Mouse (Mus musculus) heart, postnatal 25 days (tissue): ENCODE measurements around the gene Jakmip3. TPM values are rescaled to one million over a fixed set of nuclear protein-coding genes. Genes with fewer than 3 reads are reported as not detected.

Experiments used
- DNase-seq: peaks from one replicate; pipeline ENCODE4 v3.0.0; 2022; ENCODE audit warnings: low spot score
- intact Hi-C: fragments of 180-260 bp; cut with DNase I; formaldehyde crosslinking; loops from one replicate; pipeline ENCODE4 v1.15.1; 2025
- total RNA-seq, 2 experiments: library from RNA; stranded (reverse); gene quantifications; 2 replicates each; pipeline ENCODE4 v1.2.3; 2021

Gene Jakmip3
- total RNA-seq, 2 experiments from 2014 or later = 0.20 to 0.29 TPM

GRCm38 (mm10) chr7:139089892-139090874 is 149.7 kb downstream of the Jakmip3 start:
- intact Hi-C loops = no loop called here
- no peak for DNase-seq

- intact Hi-C loops = no loop called here
- DNase-seq = no peak
Observed at GRCm38 (mm10) chr7:139091681-139092080, 151.2 kb downstream of the Jakmip3 start.

GRCm38 (mm10) chr7:139092676-139093075 is 152.1 kb downstream of the Jakmip3 start:
- intact Hi-C loops = no loop called here
- no peak for DNase-seq

- intact Hi-C loops = no loop called here
- no peak for DNase-seq
Observed at GRCm38 (mm10) chr7:139093124-139093523, 152.6 kb downstream of the Jakmip3 start.

- intact Hi-C loops = no loop called here
Observed at GRCm38 (mm10) chr7:139093781-139094180, 153.3 kb downstream of the Jakmip3 start.

GRCm38 (mm10) chr7:139094761-139095160 is 154.2 kb downstream of the Jakmip3 start:
- intact Hi-C loops = no loop called here
- DNase-seq = no peak

More at GRCm38 (mm10) chr7:139093781-139094180, 153.3 kb downstream of the Jakmip3 start:
- no peak for DNase-seq

- intact Hi-C loops = no loop called here
- no peak for DNase-seq
Observed at GRCm38 (mm10) chr7:139095282-139095681, 154.8 kb downstream of the Jakmip3 start.

GRCm38 (mm10) chr7:139096399-139096798 is 155.9 kb downstream of the Jakmip3 start:
- DNase-seq = no peak
- intact Hi-C loops = no loop called here

GRCm38 (mm10) chr7:139100531-139101095 is 160.1 kb downstream of the Jakmip3 start:
- intact Hi-C loops = no loop called here

GRCm38 (mm10) chr7:139101286-139101804 is 160.8 kb downstream of the Jakmip3 start:
- intact Hi-C loops = no loop called here
- DNase-seq = no peak

More at GRCm38 (mm10) chr7:139100531-139101095, 160.1 kb downstream of the Jakmip3 start:
- DNase-seq = no peak

- no peak for DNase-seq
- intact Hi-C loops = no loop called here
Observed at GRCm38 (mm10) chr7:139101826-139102225, 161.3 kb downstream of the Jakmip3 start.

- intact Hi-C loops = no loop called here
- DNase-seq = no peak
Observed at GRCm38 (mm10) chr7:139103960-139104381, 163.4 kb downstream of the Jakmip3 start.

GRCm38 (mm10) chr7:139105076-139105475 is 164.5 kb downstream of the Jakmip3 start:
- intact Hi-C loops = no loop called here
- no peak for DNase-seq

- intact Hi-C loops = no loop called here
- DNase-seq = no peak
Observed at GRCm38 (mm10) chr7:139105705-139106104, 165.2 kb downstream of the Jakmip3 start.

GRCm38 (mm10) chr7:139107908-139108650 is 167.5 kb downstream of the Jakmip3 start:
- no peak for DNase-seq
- intact Hi-C loops = no loop called here

- DNase-seq = peak; percentile 52
- intact Hi-C loops = no loop called here
Observed at GRCm38 (mm10) chr7:139119152-139119774, 178.7 kb downstream of the Jakmip3 start.

GRCm38 (mm10) chr7:139119775-139120153 is 179.2 kb downstream of the Jakmip3 start:
- DNase-seq = no peak
- intact Hi-C loops = loop anchor here (5.0 to 10.0 kb wide), 3 partner anchors 83 to 355 kb away; no protein-coding TSS in a partner anchor

GRCm38 (mm10) chr7:139125881-139126280 is 185.4 kb downstream of the Jakmip3 start:
- intact Hi-C loops = loop anchor here (10.0 kb wide), 1 partner anchor 349 kb away; no protein-coding TSS in a partner anchor
- no peak for DNase-seq

GRCm38 (mm10) chr7:139126549-139126948 is 186.0 kb downstream of the Jakmip3 start:
- intact Hi-C loops = loop anchor here (10.0 kb wide), 1 partner anchor 348 kb away; no protein-coding TSS in a partner anchor
- no peak for DNase-seq
